Mouse (Mus musculus): ENCODE measurements around the gene Adipoq.

Adipoq gene

DNA sequence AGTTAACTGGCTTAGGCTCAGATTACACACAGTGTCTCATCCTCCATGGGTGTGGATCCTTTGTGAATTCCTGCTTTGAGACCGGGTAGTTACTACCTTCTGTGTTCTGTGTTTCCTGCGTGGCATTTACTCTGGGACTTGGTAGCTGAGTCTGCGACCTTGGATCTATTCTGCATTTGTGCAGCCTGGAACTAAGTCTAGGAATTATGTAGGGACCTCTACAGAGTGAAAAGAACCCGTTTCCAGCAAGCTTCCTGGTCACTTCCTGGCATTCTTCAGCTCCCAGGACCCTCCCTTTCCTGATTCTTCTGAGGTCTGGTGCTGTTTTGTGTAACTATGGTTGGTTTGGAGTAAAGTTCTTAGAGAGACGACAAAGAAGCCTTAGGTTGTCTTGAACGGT is 18.1 kb downstream of the Adipoq start:
- WGBS: 80% methylated on average over 6 of the region's 6 CpGs

DNA sequence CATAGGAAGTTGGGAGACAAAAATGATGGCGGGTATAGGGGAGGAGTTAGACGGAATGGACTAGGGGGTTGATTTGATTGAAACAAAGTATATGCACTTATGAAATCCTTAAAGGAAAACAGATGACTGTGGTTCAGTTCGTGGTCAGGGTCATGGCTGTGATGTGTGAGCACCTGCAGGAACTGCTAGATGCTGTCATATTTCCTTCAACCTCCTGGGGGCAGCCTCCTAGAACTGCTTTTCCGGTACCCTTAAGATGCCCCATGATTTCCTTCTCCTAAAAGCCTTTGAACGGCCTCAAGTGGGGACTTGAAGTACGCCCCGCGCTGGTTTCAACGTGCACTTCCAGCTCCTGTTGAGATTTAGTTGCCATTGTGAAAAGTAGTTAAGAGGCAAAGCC is 19.1 kb downstream of the Adipoq start:
- 59% methylated on average over 9 of the region's 9 CpGs for WGBS

DNA sequence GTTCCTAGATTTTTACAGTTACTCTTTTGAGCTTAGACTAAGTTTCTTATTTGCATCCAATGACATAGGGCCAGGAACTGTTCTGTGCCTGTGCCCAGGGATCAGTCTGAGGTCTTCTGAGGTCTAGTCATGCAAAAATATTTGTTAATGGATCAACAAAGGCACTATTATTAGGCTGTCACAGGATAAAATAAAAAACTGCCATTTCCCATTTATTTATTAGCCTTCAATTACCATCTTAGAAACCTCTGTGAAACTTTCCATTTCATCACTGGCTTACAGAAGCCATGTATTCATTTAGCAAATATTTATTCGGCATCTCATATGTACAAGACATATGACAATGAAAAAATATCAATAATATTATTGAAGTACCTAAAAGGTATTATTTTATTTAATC is 20.3 kb downstream of the Adipoq start:
- WGBS: 75% methylated on average over 1 of the region's 1 CpGs

DNA sequence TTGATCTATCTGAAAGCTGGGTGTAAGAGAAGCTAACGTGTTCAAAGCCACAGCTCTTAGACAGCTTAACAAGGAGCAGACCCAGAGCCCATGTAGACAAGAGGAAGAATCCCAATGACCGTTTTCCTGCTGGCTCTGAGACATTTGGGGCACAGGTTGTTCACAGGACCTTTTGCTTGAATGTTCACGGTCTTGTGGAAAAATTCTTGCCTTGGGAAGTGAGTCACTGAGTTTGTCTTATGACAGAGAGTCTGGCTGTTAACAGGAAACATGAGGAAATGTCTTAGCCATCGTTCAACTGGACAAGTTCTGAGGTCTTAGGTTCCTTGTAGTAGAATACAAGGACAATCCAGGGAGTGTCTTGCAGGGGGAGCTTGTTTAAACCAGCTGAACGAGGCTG is 20.7 kb downstream of the Adipoq start:
- WGBS: 65% methylated on average over 5 of the region's 5 CpGs

DNA sequence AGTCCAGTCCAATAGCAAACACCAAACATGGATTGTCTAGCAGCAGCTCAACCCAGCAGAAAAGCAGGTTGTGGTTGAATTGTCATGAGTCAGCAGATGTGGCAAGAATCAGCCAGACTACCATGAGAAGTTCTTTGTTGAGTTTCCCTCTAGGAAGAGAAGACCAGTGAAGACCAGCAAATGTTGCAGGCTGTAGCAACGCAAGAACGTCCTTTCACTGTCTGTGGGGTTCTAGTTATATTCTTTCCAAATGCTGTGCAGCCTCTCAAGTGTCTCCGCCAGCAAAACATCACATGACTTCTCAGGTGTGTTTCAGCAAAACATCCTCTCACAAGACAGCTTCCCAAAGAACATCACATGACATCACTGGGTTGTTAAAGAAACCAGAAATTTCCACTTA is 24.5 kb downstream of the Adipoq start:
- WGBS: 96% methylated on average over 3 of the region's 3 CpGs

DNA sequence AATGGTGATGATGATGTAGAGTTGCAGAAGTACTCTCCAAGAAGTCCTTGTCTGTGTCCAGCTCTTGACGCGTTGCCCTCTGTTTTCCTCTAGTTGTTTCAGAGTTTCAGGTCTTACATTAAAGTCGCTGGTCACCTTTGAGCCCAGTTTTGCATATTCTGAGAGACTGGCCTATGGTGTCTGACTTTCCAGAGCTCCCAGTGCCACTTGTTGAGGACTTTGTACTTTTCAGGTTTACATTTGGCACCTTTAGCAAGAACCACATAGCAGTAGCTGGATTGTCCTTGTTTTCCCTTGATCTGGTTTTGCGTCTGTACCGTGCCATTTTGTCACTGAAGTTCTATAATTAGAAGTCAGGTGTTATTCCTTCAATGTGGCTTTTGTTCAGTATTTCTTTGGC is 27.6 kb downstream of the Adipoq start:
- WGBS: 96% methylated on average over 5 of the region's 5 CpGs

DNA sequence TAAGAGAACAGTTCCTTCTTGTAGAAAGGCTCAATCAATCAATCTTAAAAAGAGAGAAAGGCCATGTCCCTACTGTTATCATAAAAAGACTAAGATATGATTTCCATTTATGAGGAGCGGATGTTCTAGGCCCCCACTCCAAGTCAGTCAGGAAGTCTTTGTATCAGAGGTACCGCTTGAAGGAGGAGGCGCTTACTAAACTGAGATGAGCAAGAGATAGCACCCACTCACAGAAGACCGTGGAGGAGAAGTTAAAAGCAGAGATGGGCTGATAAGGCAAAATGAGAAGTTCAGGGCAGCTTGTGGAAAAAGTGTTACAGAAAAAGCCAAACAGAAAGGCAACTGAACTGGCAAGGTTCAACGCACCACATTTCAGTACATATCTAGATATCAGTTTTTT is 28.5 kb downstream of the Adipoq start:
- WGBS: 68% methylated on average over 5 of the region's 5 CpGs

DNA sequence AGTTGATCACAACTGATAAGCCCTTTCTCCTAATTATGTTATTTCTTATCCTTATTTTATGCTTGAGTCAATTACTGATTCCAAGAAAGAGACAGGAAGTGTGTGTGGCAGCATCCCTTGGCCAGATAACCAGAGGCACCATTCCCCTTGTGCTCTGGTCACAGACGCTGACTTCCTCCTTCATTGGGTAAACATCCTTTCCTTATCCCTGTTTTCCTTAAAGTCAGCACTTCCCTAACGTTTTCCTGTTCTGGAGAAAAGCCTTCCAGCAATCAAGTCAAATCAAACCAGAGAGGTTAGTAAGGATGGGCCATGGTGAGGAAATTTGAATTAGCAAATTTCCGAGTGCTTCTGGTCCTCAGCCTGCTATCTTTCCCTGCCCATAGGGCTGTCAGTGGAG is 29.6 kb downstream of the Adipoq start:
- WGBS: 73% methylated on average over 3 of the region's 3 CpGs

DNA sequence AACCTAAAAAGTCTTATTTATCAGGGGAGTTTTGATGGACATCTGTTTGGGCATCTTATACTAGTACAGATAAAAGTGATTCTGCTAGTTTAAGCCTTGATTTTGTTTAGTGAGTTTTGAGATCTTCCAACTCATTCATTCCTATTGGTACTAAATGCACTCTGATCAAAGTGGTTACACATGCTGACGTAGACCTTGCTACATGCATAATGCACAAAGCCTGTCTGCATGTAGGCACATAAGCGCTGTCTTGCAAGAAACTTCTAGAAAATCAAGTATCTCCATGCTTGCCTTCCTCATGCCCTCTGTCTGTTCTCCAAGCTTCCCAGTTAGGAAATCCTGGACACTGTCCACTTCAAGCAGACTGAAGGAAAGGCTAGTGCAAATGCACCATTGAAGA is 31.5 kb downstream of the Adipoq start:
- WGBS: 97% methylated on average over 2 of the region's 2 CpGs

DNA sequence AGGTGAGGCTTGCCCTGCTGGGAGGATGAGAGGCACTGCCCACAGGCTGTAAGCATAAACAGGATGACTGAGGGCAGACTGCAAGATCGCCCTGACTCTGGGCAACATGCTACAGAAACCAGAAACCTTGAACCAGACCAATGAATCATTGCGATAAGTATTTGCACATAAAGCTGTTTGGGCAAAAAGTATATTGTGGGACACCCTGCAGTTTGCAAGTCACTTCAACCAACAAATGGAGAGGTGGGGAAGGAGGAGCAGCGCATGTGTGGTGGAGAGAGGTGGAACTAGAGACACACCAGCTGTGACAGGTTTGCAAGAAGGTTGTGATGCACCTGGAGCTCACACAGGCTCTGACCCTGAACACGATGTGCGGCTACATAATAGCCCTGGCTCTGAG is 32.5 kb downstream of the Adipoq start:
- 96% methylated on average over 5 of the region's 5 CpGs for WGBS

DNA sequence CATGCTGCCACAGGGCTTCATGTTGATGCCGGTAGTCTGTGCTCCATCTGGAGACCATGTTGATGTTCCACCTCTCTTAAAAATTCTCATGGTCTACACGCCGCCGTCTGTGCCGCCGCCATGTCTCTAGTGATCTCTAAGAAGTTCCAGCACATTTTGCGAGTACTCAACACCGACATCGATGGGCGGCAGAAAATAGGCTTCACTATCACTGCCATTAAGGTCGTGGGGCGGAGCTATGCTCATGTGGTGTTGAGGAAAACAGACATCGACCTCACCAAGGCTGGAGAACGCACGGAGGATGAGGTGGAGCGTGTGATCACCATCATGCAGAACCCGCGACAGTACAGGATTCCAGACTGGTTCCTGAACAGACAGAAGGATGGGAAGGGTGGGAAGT is 33.1 kb downstream of the Adipoq start:
- 95% methylated on average over 18 of the region's 18 CpGs for WGBS

DNA sequence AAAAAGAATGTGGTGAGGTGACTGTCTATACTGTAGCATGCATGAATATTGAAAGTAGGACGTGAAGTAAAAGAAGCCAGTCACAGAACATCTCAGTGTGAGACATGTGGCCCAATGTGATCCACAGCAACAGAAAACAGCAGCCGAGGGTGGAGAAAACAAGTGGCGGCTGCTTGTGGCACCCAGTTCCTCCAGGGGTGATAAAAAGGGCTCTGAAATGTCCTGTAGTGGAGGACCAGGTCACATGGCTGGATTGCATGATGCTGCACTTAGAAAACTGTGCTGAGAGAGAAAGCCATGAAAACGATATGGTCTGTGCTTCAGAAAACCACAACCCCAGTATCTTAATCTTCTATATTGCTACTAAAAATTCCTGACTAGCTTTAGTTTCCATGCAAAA is 34.7 kb downstream of the Adipoq start:
- 76% methylated on average over 4 of the region's 4 CpGs for WGBS

DNA sequence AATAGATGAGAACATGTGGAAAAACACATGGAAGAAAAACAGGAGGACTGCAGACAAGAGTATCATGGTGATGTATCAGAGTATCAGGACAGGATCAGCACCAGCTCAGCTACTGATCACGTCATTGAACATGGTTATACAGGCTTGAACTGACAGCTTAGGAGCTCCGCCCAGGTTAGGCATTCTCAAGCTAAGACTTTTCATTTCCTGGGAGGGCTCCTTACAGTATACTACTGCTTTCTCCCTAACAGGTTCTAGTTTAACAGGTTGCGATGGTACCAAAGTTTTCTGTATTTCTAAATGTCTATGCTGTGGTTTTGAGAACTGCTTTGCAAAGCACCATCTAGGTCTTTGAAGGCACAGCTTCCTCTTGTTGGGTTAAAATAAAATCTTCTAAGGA is 35.2 kb downstream of the Adipoq start:
- 84% methylated on average over 3 of the region's 3 CpGs for WGBS

DNA sequence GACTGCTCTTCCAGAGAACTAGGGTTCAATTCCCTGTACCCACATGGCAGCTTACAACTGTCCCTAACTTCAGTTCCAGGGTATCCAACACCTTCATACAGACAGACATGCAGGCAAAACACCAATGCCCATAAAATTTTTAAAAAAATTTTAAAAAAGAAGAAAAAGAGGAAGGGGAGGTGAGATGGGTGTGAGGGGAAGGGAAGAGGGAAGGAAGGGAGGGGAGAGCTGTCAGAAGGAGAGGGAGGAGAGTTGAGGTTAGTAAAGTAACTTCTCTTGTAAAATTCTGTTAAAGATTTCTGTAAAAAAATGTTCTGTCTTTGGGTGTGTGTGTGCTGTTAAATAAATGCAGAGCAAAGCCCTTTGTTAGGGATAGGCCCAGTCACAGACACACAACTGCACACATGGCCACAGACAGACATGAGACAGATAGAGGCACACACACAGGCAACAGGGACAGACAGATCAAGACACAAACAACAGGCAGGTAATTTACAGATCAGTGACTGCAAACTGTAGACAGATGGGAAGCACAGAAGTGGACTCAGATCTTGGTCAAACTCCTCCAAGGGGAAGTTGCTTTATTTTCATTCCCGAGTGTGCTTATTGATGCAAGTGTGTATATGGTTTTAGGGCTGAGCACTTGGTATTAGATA is 35.7 kb downstream of the Adipoq start:
- 76% methylated on average over 1 of the region's 1 CpGs for WGBS

DNA sequence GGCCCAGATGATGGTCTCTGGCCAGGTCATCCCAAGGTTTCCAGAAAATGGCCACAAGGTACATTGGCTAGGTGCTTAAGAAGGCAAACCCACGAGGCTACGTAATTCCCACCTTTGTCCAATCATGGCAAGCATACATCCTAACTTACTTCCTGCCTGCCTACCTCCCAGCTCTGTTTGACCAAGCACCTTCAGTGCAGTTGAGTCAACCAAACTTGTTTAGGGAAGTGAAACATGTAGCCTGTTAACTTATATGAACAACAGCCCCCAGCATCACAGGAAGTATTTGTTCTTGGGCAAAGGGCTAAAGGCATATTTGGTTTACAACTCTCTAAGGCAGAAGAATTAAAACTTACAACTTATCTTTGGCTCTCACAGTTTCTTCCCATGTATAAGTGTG is 39.5 kb downstream of the Adipoq start:
- WGBS: 81% methylated on average over 2 of the region's 2 CpGs

DNA sequence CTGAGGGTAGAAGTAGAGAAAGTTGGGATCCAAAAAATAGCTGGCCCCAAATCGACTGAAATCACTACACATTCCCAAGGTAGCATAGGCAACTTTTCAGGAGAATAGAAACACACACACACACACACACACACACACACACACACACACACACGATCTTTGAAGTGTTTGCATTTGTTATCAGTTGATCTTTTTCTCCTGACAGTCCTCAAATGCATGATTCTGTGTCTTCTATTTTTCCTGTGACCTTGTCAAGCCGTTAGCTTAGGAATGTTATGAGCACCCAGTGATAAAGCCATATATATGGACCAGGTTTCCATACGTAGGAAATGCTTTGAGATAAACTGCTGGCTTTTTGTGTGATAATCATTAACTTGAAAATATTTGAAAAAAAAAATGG is 40.1 kb downstream of the Adipoq start:
- WGBS: 82% methylated on average over 4 of the region's 4 CpGs

DNA sequence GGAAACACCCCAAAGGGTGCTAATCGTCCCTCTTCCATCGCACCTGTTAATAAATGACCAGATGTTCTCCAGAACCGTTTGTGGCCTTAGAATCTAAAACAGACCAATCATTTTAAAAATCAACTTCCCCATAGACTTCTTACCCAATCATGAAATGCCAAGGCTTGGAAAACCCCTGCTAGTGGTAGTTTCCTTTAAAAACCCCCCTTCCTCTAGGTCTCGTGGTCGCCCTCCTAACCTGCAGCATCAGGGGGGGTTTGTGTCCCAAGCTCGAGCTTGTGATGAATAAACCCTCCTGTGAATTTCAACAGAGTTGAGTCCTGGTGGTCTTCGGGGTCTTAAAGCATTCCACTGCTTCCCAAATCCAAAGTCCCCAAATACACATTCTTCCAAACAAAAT is 41.6 kb downstream of the Adipoq start:
- 90% methylated on average over 7 of the region's 7 CpGs for WGBS

DNA sequence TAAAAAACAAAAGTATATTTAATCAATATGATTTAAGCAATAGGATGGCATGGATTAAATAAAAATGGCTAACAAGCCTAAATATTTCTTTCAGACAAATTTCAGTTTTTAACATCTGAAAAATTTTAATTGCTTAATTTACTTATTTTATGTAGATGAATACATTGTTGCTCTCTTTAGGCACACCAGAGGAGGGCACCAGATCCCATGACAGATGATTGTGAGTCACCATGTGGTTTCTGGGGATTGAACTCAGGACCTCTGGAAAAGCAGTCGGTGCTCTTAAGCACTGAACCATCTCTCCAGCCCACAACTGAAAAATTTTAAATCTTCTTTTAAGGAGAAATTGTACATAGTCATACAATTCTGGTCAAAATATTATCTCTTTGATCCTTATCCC is 43.3 kb downstream of the Adipoq start:
- 86% methylated on average over 1 of the region's 1 CpGs for WGBS

DNA sequence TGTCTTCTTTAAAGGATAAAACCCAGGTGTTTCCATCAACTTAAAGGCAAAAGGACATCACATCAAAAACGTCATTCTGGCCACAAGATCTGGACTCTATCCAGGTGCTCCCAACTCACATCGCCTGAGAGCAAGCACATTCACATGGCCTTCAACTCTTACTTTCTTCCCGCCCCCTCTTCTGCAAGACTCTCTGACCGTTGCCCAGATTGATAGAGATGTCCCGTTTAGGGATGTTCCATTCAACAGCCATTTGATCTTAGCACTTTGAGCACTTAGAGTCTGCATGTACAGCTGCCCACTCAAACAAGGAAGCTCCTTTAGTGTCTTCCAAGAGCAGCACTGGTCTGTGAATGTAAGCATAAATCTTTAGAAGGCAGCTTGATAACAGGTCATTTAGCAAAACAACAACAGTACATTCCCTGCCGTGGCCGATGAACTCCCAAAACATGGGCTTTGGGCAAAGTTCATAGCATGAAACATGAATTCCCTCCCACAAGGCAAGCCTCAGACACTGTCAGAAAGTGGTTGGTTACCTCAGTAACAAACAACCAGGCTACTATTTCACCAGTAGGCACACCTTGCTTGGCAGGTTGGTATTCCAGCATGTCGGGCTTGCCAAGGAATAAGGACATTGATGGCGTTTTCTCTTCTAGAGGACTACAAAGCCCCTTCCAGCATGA is 45.4 kb downstream of the Adipoq start:
- WGBS: 87% methylated on average over 9 of the region's 9 CpGs

DNA sequence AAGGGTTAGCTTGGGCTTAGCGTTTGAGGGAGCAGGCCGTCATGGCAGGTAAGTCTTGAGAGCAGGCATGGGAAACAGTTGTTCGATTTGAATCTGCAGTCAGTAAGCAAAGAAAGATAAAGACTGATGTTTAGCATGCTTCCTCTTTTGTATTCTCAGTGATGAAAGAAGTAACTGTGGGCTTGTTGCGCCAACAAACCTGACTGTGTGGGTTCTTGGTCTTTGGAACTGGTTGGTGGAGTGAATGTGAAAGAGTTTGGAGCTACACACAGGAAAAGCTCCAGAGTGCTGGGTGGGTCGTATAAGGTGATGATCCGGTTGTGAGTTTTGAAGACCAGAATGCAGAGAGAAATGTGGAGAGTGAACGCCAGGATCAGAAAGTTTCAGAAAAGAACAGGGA is 49.3 kb downstream of the Adipoq start:
- 84% methylated on average over 7 of the region's 7 CpGs for WGBS

DNA sequence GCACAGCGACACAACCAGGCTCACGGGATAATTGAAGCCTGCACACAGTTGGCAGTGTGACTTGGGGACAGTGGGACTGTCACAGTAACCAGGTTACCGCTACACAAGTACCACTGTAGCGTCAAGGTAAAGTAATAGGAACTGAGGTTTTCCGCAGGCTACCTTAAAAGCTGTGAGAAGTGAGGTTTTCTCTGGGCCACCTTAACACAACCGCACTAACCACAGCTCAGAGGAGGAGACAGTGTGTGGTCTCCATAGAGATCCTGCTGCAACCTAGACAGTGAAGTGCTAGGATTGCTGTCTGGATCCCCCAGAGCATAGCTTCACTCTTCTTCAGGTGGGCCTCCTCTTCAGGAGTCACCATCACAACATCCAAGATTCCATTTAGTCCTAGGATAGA is 50.5 kb downstream of the Adipoq start:
- WGBS: 91% methylated on average over 6 of the region's 6 CpGs
